Mouse (Mus musculus): ENCODE results near the gene Tbc1d21. TPM values are rescaled to one million over a fixed set of nuclear protein-coding genes. Genes with fewer than 3 reads are reported as not detected.

Tbc1d21 gene
- not detected in 2 replicates for polyA plus RNA-seq (2016; fragmentation: Nextera tagmentation; extraction: Ambion mirVana)

- 91% methylated on average over 1 of the region's 1 CpGs for WGBS
- H3K4me3 ChIP-seq = no peak within 1 kb of the TSS
- no peak within 1 kb of the TSS for H3K27ac ChIP-seq
- peaks cover 6% of the 10 kb centered on the region; the same call in 1 of the 2 replicates for H3K4me1 ChIP-seq (replicated peaks)
- no peak for DNase-seq (ENCODE audit: low spot score)
- H3K9me3 ChIP-seq = no peaks in the 10 kb centered on the region
- no peaks in the 10 kb centered on the region for H3K36me3 ChIP-seq
- no peaks in the 10 kb centered on the region for H3K27me3 ChIP-seq (ENCODE audit: insufficient read depth, poor library complexity, severe bottlenecking)
Measured at GRCm38 (mm10) chr9:58370355-58370754, at the start of gene Tbc1d21. TSS of gene Tbc1d21 (minus strand) at chr9:58370455.

- 82% methylated on average over 9 of the region's 9 CpGs for WGBS
- Histone ChIP-seq H3K4me1 (replicated peaks) (0 out of 2 replicates have a peak, but pooled peaks cover 3% of the 10 kb centered on the region), H3K36me3 (no peaks in the 10 kb centered on the region), H3K4me3 (no peak overlapping the region), H3K27me3 (ENCODE audit: insufficient read depth, poor library complexity, severe bottlenecking) (no peaks in the 10 kb centered on the region; the same call in 1 of the 2 replicates), H3K27ac (no peak overlapping the region), H3K9me3 (no peaks in the 10 kb centered on the region)
- DNase-seq (ENCODE audit: low spot score) = no peak
Measured at GRCm38 (mm10) chr9:58411556-58411955, 41.3 kb upstream of the Tbc1d21 start.

- H3K27ac ChIP-seq = no peak overlapping the region
- 0 out of 2 replicates have a peak, but pooled peaks cover 3% of the 10 kb centered on the region for H3K4me1 ChIP-seq (replicated peaks)
- H3K4me3 ChIP-seq = no peak overlapping the region
- no peaks in the 10 kb centered on the region for H3K36me3 ChIP-seq
- 71% methylated on average over 4 of the region's 4 CpGs for WGBS
- no peaks in the 10 kb centered on the region; the same call in 1 of the 2 replicates for H3K27me3 ChIP-seq (ENCODE audit: insufficient read depth, poor library complexity, severe bottlenecking)
- no peak for DNase-seq (ENCODE audit: low spot score)
- H3K9me3 ChIP-seq = no peaks in the 10 kb centered on the region
Measured at GRCm38 (mm10) chr9:58410057-58410735, 39.9 kb upstream of the Tbc1d21 start.

GRCm38 (mm10) chr9:58409247-58409646 is 39.0 kb upstream of the Tbc1d21 start:
- Histone ChIP-seq H3K36me3 (no peaks in the 10 kb centered on the region), H3K4me3 (no peak overlapping the region), H3K4me1 (replicated peaks) (0 out of 2 replicates have a peak, but pooled peaks cover 3% of the 10 kb centered on the region), H3K27me3 (ENCODE audit: insufficient read depth, poor library complexity, severe bottlenecking) (no peaks in the 10 kb centered on the region; the same call in 1 of the 2 replicates), H3K9me3 (no peaks in the 10 kb centered on the region), H3K27ac (no peak overlapping the region)
- 80% methylated on average over 2 of the region's 2 CpGs for WGBS
- no peak for DNase-seq (ENCODE audit: low spot score)

- H3K36me3 ChIP-seq = no peaks in the 10 kb centered on the region
- 70% methylated on average over 4 of the region's 4 CpGs for WGBS
- no peaks in the 10 kb centered on the region for H3K9me3 ChIP-seq
- no peak overlapping the region for H3K4me3 ChIP-seq
- no peak for DNase-seq (ENCODE audit: low spot score)
- H3K27ac ChIP-seq = no peak overlapping the region
- no peaks in the 10 kb centered on the region for H3K27me3 ChIP-seq (ENCODE audit: insufficient read depth, poor library complexity, severe bottlenecking)
- no peaks in the 10 kb centered on the region for H3K4me1 ChIP-seq (replicated peaks)
Measured at GRCm38 (mm10) chr9:58404412-58404811, 34.2 kb upstream of the Tbc1d21 start.

GRCm38 (mm10) chr9:58401371-58402082 is 31.3 kb upstream of the Tbc1d21 start:
- no peaks in the 10 kb centered on the region for H3K9me3 ChIP-seq
- 90% methylated on average over 6 of the region's 6 CpGs for WGBS
- H3K27me3 ChIP-seq (ENCODE audit: insufficient read depth, poor library complexity, severe bottlenecking) = no peaks in the 10 kb centered on the region
- no peak overlapping the region for H3K27ac ChIP-seq
- no peaks in the 10 kb centered on the region for H3K36me3 ChIP-seq
- H3K4me1 ChIP-seq (replicated peaks) = no peaks in the 10 kb centered on the region
- H3K4me3 ChIP-seq = no peak overlapping the region
- no peak for DNase-seq (ENCODE audit: low spot score)

GRCm38 (mm10) chr9:58399609-58400008 is 29.4 kb upstream of the Tbc1d21 start:
- no peak overlapping the region for H3K4me3 ChIP-seq
- WGBS = 27% methylated on average over 5 of the region's 5 CpGs
- H3K27me3 ChIP-seq (ENCODE audit: insufficient read depth, poor library complexity, severe bottlenecking) = no peaks in the 10 kb centered on the region
- H3K27ac ChIP-seq = no peak overlapping the region
- H3K9me3 ChIP-seq = no peaks in the 10 kb centered on the region
- no peaks in the 10 kb centered on the region for H3K36me3 ChIP-seq
- peak; percentile 18 for DNase-seq (ENCODE audit: low spot score)
- H3K4me1 ChIP-seq (replicated peaks) = no peaks in the 10 kb centered on the region

GRCm38 (mm10) chr9:58394605-58395004 is 24.4 kb upstream of the Tbc1d21 start:
- 85% methylated on average over 8 of the region's 8 CpGs for WGBS
- no peaks in the 10 kb centered on the region for H3K27me3 ChIP-seq (ENCODE audit: insufficient read depth, poor library complexity, severe bottlenecking)
- no peak overlapping the region for H3K27ac ChIP-seq
- no peaks in the 10 kb centered on the region for H3K9me3 ChIP-seq
- 0 out of 2 replicates have a peak, but pooled peaks cover under 1% of the 10 kb centered on the region for H3K4me1 ChIP-seq (replicated peaks)
- no peak for DNase-seq (ENCODE audit: low spot score)
- no peaks in the 10 kb centered on the region for H3K36me3 ChIP-seq
- no peak overlapping the region for H3K4me3 ChIP-seq

- Histone ChIP-seq H3K9me3 (no peaks in the 10 kb centered on the region), H3K36me3 (no peaks in the 10 kb centered on the region), H3K27ac (no peak overlapping the region), H3K4me3 (no peak overlapping the region), H3K27me3 (ENCODE audit: insufficient read depth, poor library complexity, severe bottlenecking) (no peaks in the 10 kb centered on the region), H3K4me1 (replicated peaks) (peaks cover 5% of the 10 kb centered on the region; the same call in 1 of the 2 replicates)
- WGBS = 50% methylated on average over 1 of the region's 1 CpGs
- DNase-seq (ENCODE audit: low spot score) = no peak
Measured at GRCm38 (mm10) chr9:58393875-58394274, 23.6 kb upstream of the Tbc1d21 start.

- Histone ChIP-seq H3K9me3 (no peaks in the 10 kb centered on the region), H3K27me3 (ENCODE audit: insufficient read depth, poor library complexity, severe bottlenecking) (no peaks in the 10 kb centered on the region), H3K4me1 (replicated peaks) (peaks cover 9% of the 10 kb centered on the region; the same call in 1 of the 2 replicates), H3K36me3 (no peaks in the 10 kb centered on the region), H3K27ac (no peak overlapping the region), H3K4me3 (no peak overlapping the region)
- 61% methylated on average over 3 of the region's 3 CpGs for WGBS
- no peak for DNase-seq (ENCODE audit: low spot score)
Measured at GRCm38 (mm10) chr9:58388381-58388780, 18.1 kb upstream of the Tbc1d21 start.

GRCm38 (mm10) chr9:58378878-58379277 is 8.6 kb upstream of the Tbc1d21 start:
- Histone ChIP-seq H3K27ac (no peak overlapping the region), H3K36me3 (no peaks in the 10 kb centered on the region)
- 68% methylated on average over 4 of the region's 4 CpGs for WGBS

GRCm38 (mm10) chr9:58373912-58374431 is 3.7 kb upstream of the Tbc1d21 start:
- Histone ChIP-seq H3K27ac (no peak overlapping the region), H3K27me3 (ENCODE audit: insufficient read depth, poor library complexity, severe bottlenecking) (peaks cover 2% of the 10 kb centered on the region; the same call in 1 of the 2 replicates), H3K9me3 (no peaks in the 10 kb centered on the region), H3K4me1 (replicated peaks) (peaks cover 9% of the 10 kb centered on the region), H3K36me3 (no peaks in the 10 kb centered on the region), H3K4me3 (no peak overlapping the region)
- WGBS = 65% methylated on average over 12 of the region's 12 CpGs
- DNase-seq (ENCODE audit: low spot score) = no peak

More at GRCm38 (mm10) chr9:58378878-58379277, 8.6 kb upstream of the Tbc1d21 start:
- Histone ChIP-seq H3K27me3 (ENCODE audit: insufficient read depth, poor library complexity, severe bottlenecking) (peaks cover 3% of the 10 kb centered on the region; the same call in 1 of the 2 replicates), H3K9me3 (no peaks in the 10 kb centered on the region), H3K4me3 (no peak overlapping the region), H3K4me1 (replicated peaks) (peaks cover 7% of the 10 kb centered on the region)
- no peak for DNase-seq (ENCODE audit: low spot score)

- 65% methylated on average over 8 of the region's 8 CpGs for WGBS
Measured at GRCm38 (mm10) chr9:58371914-58372313, 1.7 kb upstream of the Tbc1d21 start.

More at GRCm38 (mm10) chr9:58371914-58372313, 1.7 kb upstream of the Tbc1d21 start:
- no peak overlapping the region for H3K27ac ChIP-seq
- DNase-seq (ENCODE audit: low spot score) = no peak
- no peaks in the 10 kb centered on the region for H3K9me3 ChIP-seq
- H3K4me3 ChIP-seq = no peak overlapping the region
- H3K4me1 ChIP-seq (replicated peaks) = peaks cover 6% of the 10 kb centered on the region; the same call in 1 of the 2 replicates
- H3K27me3 ChIP-seq (ENCODE audit: insufficient read depth, poor library complexity, severe bottlenecking) = no peaks in the 10 kb centered on the region
- H3K36me3 ChIP-seq = no peaks in the 10 kb centered on the region
